In the genomic region with DNA sequence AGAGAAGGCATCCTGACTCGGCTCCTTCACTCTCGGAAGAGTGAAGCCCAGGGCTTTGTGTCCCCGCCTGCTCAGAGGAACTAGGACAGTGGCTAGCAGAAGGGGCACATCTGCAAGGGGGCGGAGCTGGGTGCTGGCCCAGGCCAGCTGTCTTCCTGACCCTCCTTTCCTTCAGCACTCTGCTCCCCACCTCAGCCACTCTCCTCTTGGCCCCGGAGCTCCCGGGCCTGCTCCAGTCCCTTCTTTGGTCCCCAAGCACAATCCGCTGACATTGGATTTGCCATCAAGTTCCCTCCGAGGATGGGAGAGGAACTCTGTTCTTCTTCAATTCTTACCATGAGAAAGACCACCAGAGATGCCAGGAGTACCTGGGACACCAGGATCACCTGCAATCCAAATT, we compare ENCODE assay signal across 22 mouse cellular contexts. TPM values are rescaled to one million over a fixed set of nuclear protein-coding genes. Genes with fewer than 3 reads are reported as not detected.
DNase-seq lines count a peak whose midpoint lies in the region; ATAC-seq and TF ChIP-seq lines count a peak whose summit lies in the region.
"Had no signal": no experiment of that assay in that cellular context is flagged by ENCODE, and none has a peak within 500 bp of the region (broad histone marks: within the 10 kb centered on the region; RNA-seq: fewer than 3 reads in every experiment).

No protein-coding gene starts in this region.

- WGBS in hindbrain, embryonic 10.5 days = 65% methylated on average over 8 of the region's 8 CpGs
- WGBS in hindbrain, embryonic 13.5 days = 66% methylated on average over 8 of the region's 8 CpGs
- 75% methylated on average over 8 of the region's 8 CpGs for WGBS in stomach, postnatal 0 days

- no peaks in the 10 kb centered on the region; the same call in 1 of the 2 replicates for H3K27me3 ChIP-seq in hindbrain, embryonic 10.5 days (ENCODE audit: insufficient read depth, poor library complexity, severe bottlenecking)
- 0 out of 2 replicates have a peak, but pooled peaks cover 1% of the 10 kb centered on the region for H3K27me3 ChIP-seq in hindbrain, embryonic 13.5 days
- no peaks in the 10 kb centered on the region for H3K27me3 ChIP-seq in stomach, postnatal 0 days (ENCODE audit: control insufficient read depth, insufficient read depth, low read length)
- H3K27me3 ChIP-seq: embryonic facial prominence, embryonic 12.5 days; embryonic facial prominence, embryonic 15.5 days; forebrain, embryonic 13.5 days; hindbrain, embryonic 15.5 days had no signal

- no peak for ATAC-seq in hindbrain, embryonic 13.5 days (ENCODE audit: low FRiP score)
- ATAC-seq in stomach, postnatal 0 days (ENCODE audit: low FRiP score, low TSS enrichment) = no peak
- ATAC-seq: CD4-positive, CD25-positive, alpha-beta regulatory T cell, adult 4 months; forebrain, embryonic 13.5 days; forebrain, embryonic 16.5 days had no signal

- TF ChIP-seq CTCF in stomach, postnatal 0 days (IDR thresholded peaks at IDR 0.05; ENCODE audit: low read depth) = no peak

- H3K9me3 ChIP-seq in hindbrain, embryonic 10.5 days = no peaks in the 10 kb centered on the region
- H3K9me3 ChIP-seq in hindbrain, embryonic 13.5 days = no peaks in the 10 kb centered on the region
- H3K9me3 ChIP-seq in stomach, postnatal 0 days (ENCODE audit: control insufficient read depth, low read length) = no peaks in the 10 kb centered on the region
- H3K9me3 ChIP-seq: embryonic facial prominence, embryonic 12.5 days; embryonic facial prominence, embryonic 15.5 days; forebrain, embryonic 13.5 days; hindbrain, embryonic 15.5 days had no signal

- peaks cover 17% of the 10 kb centered on the region; the same call in 1 of the 2 replicates for H3K36me3 ChIP-seq in hindbrain, embryonic 10.5 days
- H3K36me3 ChIP-seq in hindbrain, embryonic 13.5 days = peaks cover 9% of the 10 kb centered on the region
- no peaks in the 10 kb centered on the region for H3K36me3 ChIP-seq in stomach, postnatal 0 days (ENCODE audit: control insufficient read depth, insufficient read depth, low read length)
- H3K36me3 ChIP-seq: hindbrain, embryonic 15.5 days had no signal

- no peak overlapping the region for H3K9ac ChIP-seq in hindbrain, embryonic 13.5 days
- no peak overlapping the region for H3K9ac ChIP-seq in stomach, postnatal 0 days (ENCODE audit: low read length)
- H3K9ac ChIP-seq: embryonic facial prominence, embryonic 12.5 days; embryonic facial prominence, embryonic 15.5 days; forebrain, embryonic 13.5 days; hindbrain, embryonic 15.5 days had no signal

- peaks cover 15% of the 10 kb centered on the region for H3K4me1 ChIP-seq in hindbrain, embryonic 10.5 days (replicated peaks)
- H3K4me1 ChIP-seq in hindbrain, embryonic 13.5 days (replicated peaks) = no peaks in the 10 kb centered on the region
- no peaks in the 10 kb centered on the region for H3K4me1 ChIP-seq in stomach, postnatal 0 days (replicated peaks; ENCODE audit: control insufficient read depth, insufficient read depth)
- H3K4me1 ChIP-seq: forebrain, embryonic 13.5 days; hindbrain, embryonic 15.5 days had no signal

- TF ChIP-seq EP300 in stomach, postnatal 0 days (optimal IDR thresholded peaks at IDR 0.05) = no peak

- DNase-seq in hindbrain, embryonic 10.5 days (ENCODE audit: low spot score) = no peak
- peak; percentile 17 for DNase-seq in urinary bladder, adult 2 months (ENCODE audit: low spot score)
- no peak for DNase-seq in urinary bladder, postnatal 10 days (ENCODE audit: low spot score)
- peak; percentile 14 for DNase-seq in stomach, postnatal 0 days (ENCODE audit: low spot score)
- no peak for DNase-seq in cerebellum, postnatal 10 days
- DNase-seq: adrenal gland, adult 2 months; adrenal gland, postnatal 14 days; cerebellum, adult 11 months; cerebellum, adult 2 months; cerebellum, adult 9-11 months; cerebellum, postnatal 36 days; gastrocnemius, postnatal 10 days; gastrocnemius, postnatal 36 days; heart, postnatal 36 days had no signal

- no peak overlapping the region for H3K4me3 ChIP-seq in hindbrain, embryonic 10.5 days
- H3K4me3 ChIP-seq in hindbrain, embryonic 13.5 days = no peak overlapping the region
- no peak overlapping the region for H3K4me3 ChIP-seq in stomach, postnatal 0 days (ENCODE audit: low read depth, low read length)
- H3K4me3 ChIP-seq: embryonic facial prominence, embryonic 12.5 days; embryonic facial prominence, embryonic 15.5 days; forebrain, embryonic 13.5 days; hindbrain, embryonic 15.5 days had no signal

- H3K4me2 ChIP-seq in hindbrain, embryonic 13.5 days = no peak overlapping the region
- no peak overlapping the region for H3K4me2 ChIP-seq in stomach, postnatal 0 days (replicated peaks; ENCODE audit: low read depth)
- H3K4me2 ChIP-seq: embryonic facial prominence, embryonic 12.5 days; embryonic facial prominence, embryonic 15.5 days; forebrain, embryonic 13.5 days; heart, embryonic 11.5 days; hindbrain, embryonic 15.5 days had no signal

- peak overlapping the region; percentile 23; the same call in 1 of the 2 replicates for H3K27ac ChIP-seq in hindbrain, embryonic 10.5 days
- no peak overlapping the region for H3K27ac ChIP-seq in hindbrain, embryonic 13.5 days
- H3K27ac ChIP-seq in stomach, postnatal 0 days (replicated peaks) = no peak overlapping the region
- H3K27ac ChIP-seq: embryonic facial prominence, embryonic 12.5 days; embryonic facial prominence, embryonic 15.5 days; forebrain, embryonic 13.5 days; hindbrain, embryonic 15.5 days had no signal

RNA-seq across cellular contexts. Expression of gene Col17a1, which starts 39.6 kb away (rescaled TPM):
- 0.19 and 0.30 TPM in 2 replicates for polyA plus RNA-seq in hindbrain, embryonic 10.5 days (2016; fragmentation: Nextera tagmentation; extraction: Ambion mirVana)
- 0.18 and 0.31 TPM in 2 replicates for polyA plus RNA-seq in hindbrain, embryonic 13.5 days (2015; fragmentation: Nextera tagmentation; extraction: Ambion mirVana)
- 4.2 and 6.1 TPM in 2 replicates for polyA plus RNA-seq in urinary bladder, adult 2 months (2012; rRNA removed)
- polyA plus RNA-seq in stomach, postnatal 0 days (2015; fragmentation: Nextera tagmentation; extraction: Ambion mirVana) = 13.9 and 20.1 TPM in 2 replicates
- polyA plus RNA-seq: CD4-positive, CD25-positive, alpha-beta regulatory T cell, adult 4 months had no signal

Comparison
In these comparisons a context has a peak if more than half of its experiments do, and no peak if none do; other contexts are left out.
1. DNase-seq: peak in urinary bladder, adult 2 months (single experiment) and stomach, postnatal 0 days (single experiment); none in hindbrain, embryonic 10.5 days (single experiment), urinary bladder, postnatal 10 days (single experiment) and cerebellum, postnatal 10 days (0 of 2).